Mouse (Mus musculus) cerebellum, adult 2 months (tissue): ENCODE data around the gene Ate1. TPM values are rescaled to one million over a fixed set of nuclear protein-coding genes. Genes with fewer than 3 reads are reported as not detected.
"Not testable (repeated sequence)": the region's sequence is repeated elsewhere in the genome, so short reads cannot be mapped to it uniquely, and the experiment has no call there.

Experiments used
- DNase-seq, 2 experiments: peaks; one replicate each; pipeline ENCODE4 v3.0.0; 2021
- H3K27ac ChIP-seq: fragments of 200-500 bp; 2 replicates; pipeline ENCODE4 v1.5.1; 2012; ENCODE audit warnings: low read length, control low read depth, inconsistent platforms; ENCODE audit not compliant: insufficient read depth
- H3K27me3 ChIP-seq: fragments of 200-500 bp; 2 replicates; pipeline ENCODE4 v1.6.1; 2012; ENCODE audit warnings: inconsistent platforms, mild to moderate bottlenecking, low read length, moderate library complexity; ENCODE audit not compliant: control insufficient read depth, insufficient read depth
- H3K4me1 ChIP-seq: fragments of 200-500 bp; 2 replicates; pipeline ENCODE4 v1.6.1; 2011; ENCODE audit warnings: low read length; ENCODE audit not compliant: control insufficient read depth, insufficient read depth
- H3K4me3 ChIP-seq: fragments of 200-500 bp; replicated peaks from 2 replicates; pipeline ENCODE3; 2011; ENCODE audit warnings: mild to moderate bottlenecking, low read depth, low read length, control low read depth; ENCODE audit not compliant: insufficient read depth
- CTCF ChIP-seq: fragments of 200-500 bp; IDR thresholded peaks from 2 replicates; pipeline ENCODE4 v1.5.1; 2011; ENCODE audit warnings: low read depth, mild to moderate bottlenecking, control low read depth, low read length, moderate library complexity, borderline replicate concordance; ENCODE audit not compliant: insufficient read depth
- POLR2A ChIP-seq: fragments of 200-500 bp; IDR thresholded peaks from 2 replicates; pipeline ENCODE4 v1.6.1; 2011; ENCODE audit warnings: low read length, control low read depth, borderline replicate concordance; ENCODE audit not compliant: insufficient read depth
- WGBS: fragments of 180-500 bp; shearing (Covaris S2); methylation state at CpG from one replicate; pipeline ENCODE4 v1.1.7; 2018; 5-methylcytosine and 5-hydroxymethylcytosine counted together
- polyA plus RNA-seq: library from polyadenylated mRNA; depleted of rRNA; stranded (reverse); fragments of >200 nt; gene quantifications from 2 replicates; pipeline ENCODE4 v1.2.3, GENCODE M21; 2012

The Ate1 gene
- polyA plus RNA-seq, 1 experiment: 29.7 TPM

DNA sequence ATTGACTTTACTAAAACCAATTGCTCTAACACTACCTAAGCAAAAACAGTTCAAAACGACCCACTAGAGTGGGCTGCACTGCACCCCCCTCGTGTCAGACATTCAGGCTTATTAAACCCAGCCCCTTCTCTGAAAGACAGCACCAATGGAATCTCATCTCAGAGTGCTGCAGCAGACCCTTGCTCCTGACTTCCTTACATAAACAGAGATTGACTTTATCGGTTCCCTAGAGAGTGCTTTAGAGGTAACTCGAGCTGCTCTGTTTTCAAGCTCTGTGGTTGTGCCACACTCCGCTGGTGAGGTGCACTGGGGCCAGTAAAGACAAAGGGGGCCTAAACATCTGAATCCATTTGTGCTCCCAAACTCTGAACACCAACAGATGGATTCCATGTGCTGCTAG is 93.6 kb downstream of the Ate1 start:
- H3K27me3 ChIP-seq: no peaks in the 10 kb centered on the region
- 26% methylated on average over 5 of the region's 5 CpGs for WGBS
- H3K4me1 ChIP-seq: no peaks in the 10 kb centered on the region
- H3K27ac ChIP-seq: no peak overlapping the region
- no peak for DNase-seq
- H3K4me3 ChIP-seq: no peak overlapping the region
- TF ChIP-seq POLR2A (no peak), CTCF (no peak)

DNA sequence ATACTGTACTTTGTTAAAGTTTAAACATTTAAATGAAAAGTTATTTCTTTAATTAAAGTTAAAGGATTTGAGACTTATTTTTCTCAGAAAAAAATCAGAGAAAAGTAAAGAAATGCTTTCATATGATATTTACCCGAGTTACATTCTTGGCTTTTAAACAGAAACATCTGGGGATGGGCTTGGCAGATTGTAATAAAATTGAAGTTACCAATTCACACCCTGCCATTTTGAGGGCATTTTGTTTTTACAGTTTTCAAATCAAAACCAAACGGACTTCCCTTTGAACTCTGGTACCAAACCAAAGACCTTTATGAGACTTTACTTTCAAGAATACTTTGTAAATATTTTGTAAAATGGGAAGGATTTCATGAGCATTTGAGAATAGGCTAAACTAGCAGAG is 94.2 kb downstream of the Ate1 start:
- no peaks in the 10 kb centered on the region for H3K4me1 ChIP-seq
- no peak overlapping the region for H3K4me3 ChIP-seq
- no peak for DNase-seq
- TF ChIP-seq POLR2A (no peak), CTCF (no peak)
- H3K27me3 ChIP-seq: no peaks in the 10 kb centered on the region
- 78% methylated on average over 2 of the region's 2 CpGs for WGBS
- H3K27ac ChIP-seq: no peak overlapping the region

DNA sequence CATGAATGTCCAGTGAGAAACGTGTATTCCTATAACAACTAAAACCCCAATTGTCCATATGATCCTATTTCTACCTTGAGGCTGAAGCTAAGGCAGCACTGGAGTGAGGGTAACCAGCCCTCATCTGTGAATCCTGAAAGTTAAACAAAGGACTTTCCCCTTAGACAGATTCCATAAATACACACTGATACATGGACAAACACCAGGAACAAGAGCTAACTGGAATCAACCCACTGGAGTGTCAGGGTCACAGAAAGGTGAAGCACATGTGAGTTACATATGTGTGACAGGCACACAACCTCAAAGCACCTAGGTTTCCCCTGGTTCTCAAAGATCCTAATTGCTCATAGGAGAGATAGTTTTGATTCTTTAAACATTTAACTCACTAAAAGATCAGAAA is 100.2 kb downstream of the Ate1 start:
- H3K4me1 ChIP-seq: no peaks in the 10 kb centered on the region
- no peak overlapping the region for H3K4me3 ChIP-seq
- DNase-seq: no peak
- H3K27me3 ChIP-seq: no peaks in the 10 kb centered on the region
- WGBS: 74% methylated on average over 1 of the region's 1 CpGs
- no peak for TF ChIP-seq POLR2A
- TF ChIP-seq CTCF: no peak
- no peak overlapping the region for H3K27ac ChIP-seq

DNA sequence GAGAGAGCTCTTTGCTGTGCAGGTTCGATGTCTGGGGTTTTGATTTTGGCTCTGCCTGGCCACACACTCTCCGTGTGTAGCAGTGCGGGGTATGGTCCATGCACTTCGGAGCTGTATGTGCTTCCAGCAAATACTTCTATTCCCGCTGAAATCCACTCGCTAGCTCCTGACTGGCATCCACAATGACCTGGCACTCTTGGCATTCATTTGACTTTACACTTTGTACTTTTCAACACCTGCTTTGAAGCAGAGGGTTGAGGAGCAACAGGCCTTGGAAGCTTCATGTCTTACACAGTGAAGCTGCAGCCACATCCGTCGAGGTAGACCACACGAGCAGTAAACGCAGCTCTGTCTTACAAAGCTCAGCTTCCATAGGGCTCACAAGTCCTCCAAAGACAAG is 112.5 kb downstream of the Ate1 start:
- Histone ChIP-seq H3K27ac (no peak overlapping the region), H3K4me3 (no peak overlapping the region), H3K27me3 (no peaks in the 10 kb centered on the region), H3K4me1 (no peaks in the 10 kb centered on the region)
- no peak for TF ChIP-seq POLR2A
- no peak for TF ChIP-seq CTCF
- 90% methylated on average over 10 of the region's 10 CpGs for WGBS
- no peak for DNase-seq

DNA sequence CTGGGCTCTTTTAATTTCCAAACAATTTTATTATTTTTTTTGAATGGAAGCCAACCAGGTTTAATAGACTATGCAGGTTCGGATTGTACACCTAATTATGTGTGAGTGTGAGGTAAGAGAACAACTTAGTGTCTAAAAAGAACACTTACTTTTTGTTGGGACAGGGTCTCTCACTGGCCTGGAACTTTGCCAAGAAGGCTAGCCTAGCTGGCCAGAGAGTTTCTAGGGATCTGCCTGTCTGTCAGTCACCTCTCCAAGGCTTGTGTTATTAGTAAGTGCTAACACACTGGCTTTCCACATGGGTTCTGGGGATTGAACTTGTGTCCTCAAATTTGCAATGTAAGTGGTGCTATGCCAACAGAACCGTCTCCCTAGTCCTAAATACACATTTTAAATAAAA is 116.8 kb downstream of the Ate1 start:
- no peak overlapping the region for H3K27ac ChIP-seq
- WGBS: 68% methylated on average over 2 of the region's 2 CpGs
- no peaks in the 10 kb centered on the region for H3K4me1 ChIP-seq
- no peak for TF ChIP-seq POLR2A
- no peak for TF ChIP-seq CTCF
- H3K4me3 ChIP-seq: no peak overlapping the region
- no peak for DNase-seq
- H3K27me3 ChIP-seq: no peaks in the 10 kb centered on the region

DNA sequence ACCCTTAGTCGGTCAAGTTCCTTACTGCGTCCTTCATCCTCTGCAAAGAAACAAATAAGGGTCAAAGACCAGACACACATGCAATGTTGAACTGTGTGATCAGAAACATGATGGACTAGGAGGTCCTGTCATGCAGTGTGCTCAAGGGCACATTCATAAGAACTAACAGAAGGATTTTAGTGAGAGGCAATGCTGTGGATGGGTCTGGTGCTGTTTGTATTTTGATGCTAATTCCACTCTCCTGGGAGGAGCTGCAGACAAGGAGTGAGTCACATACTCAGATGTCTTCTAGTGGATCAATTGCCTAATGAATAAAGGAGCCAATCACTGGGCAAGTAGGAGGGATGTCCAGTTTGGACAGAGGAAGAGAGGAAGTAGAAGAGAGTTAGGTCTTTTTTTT is 125.5 kb downstream of the Ate1 start:
- DNase-seq: no peak
- H3K27me3 ChIP-seq: no peaks in the 10 kb centered on the region
- no peak for TF ChIP-seq POLR2A
- TF ChIP-seq CTCF: no peak
- no peaks in the 10 kb centered on the region for H3K4me1 ChIP-seq
- H3K27ac ChIP-seq: no peak overlapping the region
- no peak overlapping the region for H3K4me3 ChIP-seq
- WGBS: 91% methylated on average over 2 of the region's 2 CpGs

DNA sequence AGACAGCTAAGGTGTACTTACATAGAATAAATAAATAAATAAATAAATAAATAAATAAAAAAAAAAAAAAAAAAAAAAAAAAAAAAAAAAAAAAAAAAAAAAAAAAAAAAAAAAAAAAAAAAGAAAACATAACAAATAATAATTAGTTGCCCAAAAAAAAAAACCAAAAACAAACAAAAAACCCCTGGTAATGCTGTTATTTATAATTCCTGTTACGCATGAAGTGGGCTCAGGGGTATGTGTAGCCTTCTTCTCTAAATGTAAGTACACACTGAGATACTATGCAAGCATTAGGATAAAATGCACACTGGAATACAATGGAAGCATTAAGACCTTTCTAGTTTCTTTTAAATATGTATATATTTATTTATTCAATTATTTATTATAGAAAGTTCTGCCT is 130.1 kb downstream of the Ate1 start:
- H3K27me3 ChIP-seq, H3K27ac ChIP-seq, H3K4me3 ChIP-seq, DNase-seq, H3K4me1 ChIP-seq: not testable (repeated sequence)
- WGBS: 96% methylated on average over 1 of the region's 1 CpGs

DNA sequence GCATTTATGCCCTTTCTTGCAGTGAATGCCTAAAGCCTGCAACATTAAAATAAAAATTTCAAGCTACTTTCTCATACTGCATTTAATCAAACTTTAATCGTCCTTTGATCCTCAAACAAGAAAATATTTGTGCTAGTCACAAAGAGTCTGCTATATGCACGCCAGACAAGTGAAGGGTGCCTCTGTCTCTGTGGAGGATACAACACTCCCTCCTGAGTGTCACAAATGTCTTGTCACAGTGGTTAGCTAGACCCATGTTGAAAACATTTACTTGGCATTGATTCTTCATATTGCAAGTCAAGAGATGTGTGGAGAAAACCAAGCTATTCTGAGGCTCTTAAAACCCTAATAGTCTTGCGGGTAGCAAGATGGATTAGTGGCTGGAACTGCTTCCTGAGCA is 133.9 kb downstream of the Ate1 start:
- no peak overlapping the region for H3K4me3 ChIP-seq
- 45% methylated on average over 3 of the region's 3 CpGs for WGBS
- H3K4me1 ChIP-seq: peaks cover 2% of the 10 kb centered on the region; the same call in 1 of the 2 replicates
- no peak overlapping the region; the same call in 1 of the 2 replicates for H3K27ac ChIP-seq
- no peak for DNase-seq
- H3K27me3 ChIP-seq: no peaks in the 10 kb centered on the region
- TF ChIP-seq CTCF: no peak
- no peak for TF ChIP-seq POLR2A
